Mouse (Mus musculus): ENCODE measurements around the gene Mpp2.

Mpp2 gene

GRCm38 (mm10) chr11:102008954-102009637 is 79.2 kb downstream of the Mpp2 start:
- DNase-seq (ENCODE audit: low spot score): no peak

- no peak for DNase-seq (ENCODE audit: low spot score)
Measured at GRCm38 (mm10) chr11:102008372-102008771, 79.9 kb downstream of the Mpp2 start.

Data from layer of hippocampus, adult 9-10 months (tissue).